Mouse (Mus musculus) right cerebral cortex, adult 2 months (tissue): Measurements from ENCODE around the gene Crtac1.

ENCODE experiments used
- DNase-seq, 2 experiments: peaks; one replicate each; pipeline ENCODE4 v3.0.0; 2021 to 2022; ENCODE audit warnings: low spot score in 2 of 2

Gene Crtac1

GRCm38 (mm10) chr19:42425208-42425607, 6.4 kb downstream of the Crtac1 start:
- no peak for DNase-seq

- DNase-seq: no peak
These were observed 16.5 kb downstream of the Crtac1 start for GRCm38 (mm10) chr19:42415042-42415441.

GRCm38 (mm10) chr19:42409856-42410255, 21.7 kb downstream of the Crtac1 start:
- no peak for DNase-seq

GRCm38 (mm10) chr19:42409226-42409625, 22.4 kb downstream of the Crtac1 start:
- DNase-seq: no peak

- DNase-seq: peak in 1 of 2 experiments; percentile 40
These were observed 27.2 kb downstream of the Crtac1 start for GRCm38 (mm10) chr19:42404364-42404763.

- DNase-seq: peak; percentile 23 to 32
These were observed 31.6 kb downstream of the Crtac1 start for GRCm38 (mm10) chr19:42399974-42400373.

GRCm38 (mm10) chr19:42397281-42397680, 34.3 kb downstream of the Crtac1 start:
- DNase-seq: no peak

- no peak for DNase-seq
These were observed 36.6 kb downstream of the Crtac1 start for GRCm38 (mm10) chr19:42394848-42395534.

- DNase-seq: peak; percentile 29 to 46
These were observed 37.7 kb downstream of the Crtac1 start for GRCm38 (mm10) chr19:42393920-42394319.

GRCm38 (mm10) chr19:42392094-42392493, 39.5 kb downstream of the Crtac1 start:
- DNase-seq: peak in 1 of 2 experiments; percentile 48

GRCm38 (mm10) chr19:42389574-42389973, 42.0 kb downstream of the Crtac1 start:
- peak; percentile 52 to 56 for DNase-seq

- no peak for DNase-seq
These were observed 46.5 kb downstream of the Crtac1 start for GRCm38 (mm10) chr19:42384981-42385598.

GRCm38 (mm10) chr19:42380981-42381373, 50.6 kb downstream of the Crtac1 start:
- no peak for DNase-seq

- DNase-seq: peak; percentile 39 to 53
These were observed 51.1 kb downstream of the Crtac1 start for GRCm38 (mm10) chr19:42380321-42380980.

GRCm38 (mm10) chr19:42379798-42380197, 51.8 kb downstream of the Crtac1 start:
- DNase-seq: peak; percentile 69 to 73

GRCm38 (mm10) chr19:42377206-42377605, 54.4 kb downstream of the Crtac1 start:
- no peak for DNase-seq

GRCm38 (mm10) chr19:42363551-42363950, 68.0 kb downstream of the Crtac1 start:
- DNase-seq: peak in 1 of 2 experiments; percentile 43

GRCm38 (mm10) chr19:42358406-42358805, 73.2 kb downstream of the Crtac1 start:
- DNase-seq: no peak

GRCm38 (mm10) chr19:42356854-42357253, 74.7 kb downstream of the Crtac1 start:
- peak; percentile 29 to 47 for DNase-seq

GRCm38 (mm10) chr19:42355476-42355875, 76.1 kb downstream of the Crtac1 start:
- peak in 1 of 2 experiments; percentile 22 for DNase-seq

- DNase-seq: no peak
These were observed 90.4 kb downstream of the Crtac1 start for GRCm38 (mm10) chr19:42341183-42341582.

- peak in 1 of 2 experiments; percentile 41 for DNase-seq
These were observed 99.4 kb downstream of the Crtac1 start for GRCm38 (mm10) chr19:42332081-42332736.
